Mouse (Mus musculus) frontal cortex, postnatal 25 days (tissue): ENCODE data around the gene Krtap7-1.

Experiments used
- DNase-seq, 2 experiments: peaks; one replicate each; pipeline ENCODE4 v3.0.0; 2022; ENCODE audit warnings: low spot score in 2 of 2

Gene Krtap7-1

DNA sequence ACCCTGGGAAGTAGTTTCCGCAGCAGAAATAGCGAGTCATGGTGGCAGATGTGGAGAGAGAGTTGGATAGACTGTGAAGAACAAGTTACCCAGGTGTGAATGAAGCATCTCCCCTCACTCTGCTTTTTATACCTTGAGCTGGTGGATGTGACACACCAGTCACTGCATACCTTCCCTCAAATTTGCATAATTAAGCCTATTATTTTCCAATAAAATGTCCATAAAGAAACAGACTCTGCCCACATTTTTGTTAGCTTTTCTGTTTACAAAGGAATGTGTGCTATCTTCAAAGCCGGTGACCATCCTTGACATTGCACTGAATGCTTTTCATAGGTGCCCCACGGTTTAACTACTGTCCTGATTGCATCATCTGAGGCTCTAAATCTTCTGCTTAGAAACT lies at the start of gene Krtap7-1:
TSS of gene Krtap7-1 (minus strand) at position 101 of the 400 bp plus-strand sequence.
- DNase-seq: no peak

DNA sequence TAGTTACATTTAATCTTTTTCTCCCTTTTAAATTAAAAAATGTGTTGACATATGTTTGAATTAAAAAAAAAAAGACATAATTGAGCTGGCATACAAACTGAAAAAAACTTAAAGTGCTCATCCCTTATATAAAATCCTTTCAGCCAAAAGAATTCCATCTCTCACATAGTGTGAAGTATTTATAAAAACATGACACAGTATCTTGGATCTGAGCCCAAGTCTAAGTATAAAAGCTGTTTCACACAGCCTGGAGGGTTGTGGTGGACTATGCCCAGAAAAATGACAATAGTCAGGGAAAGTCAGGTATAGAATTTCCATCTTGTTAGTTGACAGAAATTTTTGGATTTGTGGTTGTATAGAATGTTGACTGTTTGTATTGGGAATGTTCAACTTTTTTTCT lies 42.2 kb upstream of the Krtap7-1 start:
- no peak for DNase-seq

DNA sequence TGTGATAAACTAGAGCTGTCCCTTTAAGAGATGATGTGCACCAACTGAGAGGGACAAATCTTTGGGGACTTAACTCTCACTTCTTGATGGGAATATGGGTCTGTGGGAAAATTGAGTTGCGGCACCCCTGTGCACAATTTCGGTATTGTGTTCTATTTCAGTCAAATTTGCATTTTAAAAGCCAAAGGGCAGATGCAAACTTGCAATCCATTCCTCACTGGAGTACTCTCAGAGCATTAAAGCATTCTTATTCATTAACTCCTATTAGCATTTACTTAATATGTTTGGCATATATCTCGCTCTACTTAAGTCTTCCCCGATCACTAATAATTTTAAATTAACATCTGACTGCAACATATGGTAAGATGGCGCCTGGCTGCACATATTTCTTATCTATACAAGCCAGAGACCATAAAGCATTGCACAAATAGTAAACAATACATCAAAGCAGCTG lies 29.9 kb upstream of the Krtap7-1 start:
- no peak for DNase-seq

DNA sequence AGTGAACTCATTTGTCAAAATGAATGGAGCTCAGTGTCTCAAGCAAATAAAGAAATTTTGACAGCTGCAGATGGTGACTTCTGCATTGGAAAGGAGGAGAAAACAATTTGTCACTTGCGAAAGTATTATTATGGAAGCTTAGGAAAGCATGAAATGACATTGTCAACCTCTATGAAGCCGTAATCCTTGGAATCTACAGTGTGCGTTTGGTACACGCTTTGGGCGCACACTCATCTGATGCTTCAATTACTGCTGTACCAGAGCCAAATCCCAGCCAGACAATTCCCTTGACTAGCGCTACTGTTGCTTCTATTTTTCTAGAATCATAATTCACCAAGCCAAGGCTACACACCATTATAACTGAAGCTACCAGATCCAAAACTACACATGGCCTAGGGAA lies 29.2 kb upstream of the Krtap7-1 start:
- DNase-seq: no peak

DNA sequence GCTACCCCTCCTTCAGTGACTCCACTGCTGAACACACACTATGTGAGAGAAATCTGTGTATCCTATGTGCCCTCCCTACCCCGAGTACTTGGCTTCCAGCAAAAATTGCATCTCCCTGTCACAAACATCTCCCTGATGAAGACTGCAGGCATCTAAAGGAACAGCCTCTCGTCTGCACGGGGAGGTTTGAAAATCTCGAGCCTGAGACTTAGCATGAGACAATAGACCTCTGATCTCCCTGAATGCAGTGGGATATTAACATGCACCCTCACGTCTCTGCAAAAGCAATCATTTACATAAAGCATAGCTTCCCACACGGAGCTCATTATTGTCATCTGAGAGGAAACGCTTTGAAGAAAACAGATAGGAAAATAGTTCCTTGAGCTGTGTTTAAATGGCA lies 22.4 kb upstream of the Krtap7-1 start:
- no peak for DNase-seq

DNA sequence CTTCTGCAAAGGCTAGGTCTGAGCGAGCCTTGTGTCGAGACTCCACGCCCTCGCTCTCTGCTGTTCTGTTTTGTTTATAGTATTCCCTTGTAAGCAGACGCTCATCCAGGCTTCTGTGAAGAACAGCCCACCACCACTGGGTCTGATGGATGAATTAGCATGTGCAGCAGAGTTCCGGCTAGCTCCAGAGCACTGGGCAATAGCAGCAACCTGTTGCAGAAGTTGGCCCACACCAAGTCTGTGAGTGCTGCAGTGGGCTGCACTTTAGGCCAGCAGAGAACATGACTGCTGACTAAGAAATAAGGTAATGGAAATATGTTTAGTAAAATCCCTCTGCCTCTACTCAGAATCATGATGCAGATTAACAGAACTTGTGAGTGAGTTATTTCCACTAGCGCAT lies 21.7 kb upstream of the Krtap7-1 start:
- DNase-seq: no peak

DNA sequence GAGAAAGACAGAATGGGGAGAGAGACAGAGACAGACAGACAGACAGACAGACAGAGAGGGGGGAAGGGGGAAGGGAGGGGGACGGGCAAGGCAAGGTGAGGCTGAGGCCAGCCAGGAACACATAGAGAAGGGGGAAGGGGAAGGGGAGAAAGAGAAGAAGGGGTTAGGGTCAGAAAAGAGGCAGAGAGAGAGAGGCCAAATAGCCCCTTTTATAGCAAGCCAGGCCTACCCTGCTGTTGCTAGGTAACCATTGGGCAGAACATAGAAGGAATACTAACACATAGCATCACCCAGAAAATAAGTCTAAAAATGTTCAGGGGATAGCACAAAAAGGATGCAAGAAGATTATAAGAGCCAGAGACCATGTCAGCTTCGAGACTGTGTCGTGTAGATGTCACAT lies 20.3 kb upstream of the Krtap7-1 start:
- no peak for DNase-seq

DNA sequence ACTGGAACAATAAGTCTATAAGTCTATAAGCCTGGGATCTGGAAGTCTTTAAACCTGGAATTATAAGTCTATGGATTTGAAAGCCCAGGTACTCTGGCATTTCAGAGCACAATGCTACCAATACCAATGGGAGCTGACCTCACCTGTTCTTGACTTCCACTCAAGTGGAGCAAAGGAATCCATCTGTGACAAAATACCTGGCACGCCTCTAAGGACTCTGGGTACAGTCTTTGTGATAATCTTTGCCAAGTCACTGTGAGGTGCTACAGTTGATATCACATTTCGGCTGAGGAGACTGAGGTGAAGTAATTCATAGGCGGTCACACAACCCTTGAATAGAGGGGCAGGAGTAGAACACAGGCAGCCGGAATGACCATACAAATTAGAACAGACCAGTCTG lies 12.9 kb upstream of the Krtap7-1 start:
- DNase-seq: no peak

DNA sequence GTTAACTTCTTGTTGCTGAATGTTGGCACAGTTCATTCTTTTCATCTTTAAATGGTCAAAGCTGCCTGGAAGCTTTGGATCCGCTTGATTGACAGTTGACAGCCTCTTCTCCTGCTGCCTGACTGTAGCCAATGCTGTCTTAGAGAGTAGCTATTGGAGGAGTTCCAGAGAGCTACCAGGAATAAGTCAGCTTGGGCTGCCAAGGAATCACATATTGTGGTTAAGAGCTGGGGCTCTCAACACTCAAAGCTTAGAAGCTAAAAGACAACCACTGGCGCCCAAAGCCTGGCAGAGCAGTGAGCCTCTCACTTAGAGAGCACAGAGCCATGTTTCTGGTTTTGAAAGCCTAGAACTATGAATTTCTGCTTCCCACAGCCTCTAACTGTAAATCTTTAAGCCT lies 12.4 kb upstream of the Krtap7-1 start:
- no peak for DNase-seq

DNA sequence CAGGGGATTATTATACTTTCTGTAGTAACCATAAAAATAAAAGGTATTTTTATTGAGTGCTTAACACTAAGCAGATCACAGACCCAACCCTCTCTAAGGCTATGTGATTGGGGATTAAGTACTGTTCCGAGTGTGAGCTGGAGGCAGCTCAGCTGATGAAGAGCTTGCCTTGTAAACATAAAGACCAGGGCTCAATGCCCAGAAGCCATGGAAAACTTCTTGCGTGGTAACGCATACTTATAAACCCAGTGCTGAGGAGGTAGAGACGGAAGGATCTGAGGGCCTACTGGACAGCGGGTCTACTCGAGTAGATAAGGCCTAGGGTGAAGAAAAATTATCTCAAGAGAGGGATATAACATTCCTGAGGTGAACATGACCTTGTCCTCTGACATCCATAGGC lies 12.0 kb upstream of the Krtap7-1 start:
- DNase-seq: no peak

DNA sequence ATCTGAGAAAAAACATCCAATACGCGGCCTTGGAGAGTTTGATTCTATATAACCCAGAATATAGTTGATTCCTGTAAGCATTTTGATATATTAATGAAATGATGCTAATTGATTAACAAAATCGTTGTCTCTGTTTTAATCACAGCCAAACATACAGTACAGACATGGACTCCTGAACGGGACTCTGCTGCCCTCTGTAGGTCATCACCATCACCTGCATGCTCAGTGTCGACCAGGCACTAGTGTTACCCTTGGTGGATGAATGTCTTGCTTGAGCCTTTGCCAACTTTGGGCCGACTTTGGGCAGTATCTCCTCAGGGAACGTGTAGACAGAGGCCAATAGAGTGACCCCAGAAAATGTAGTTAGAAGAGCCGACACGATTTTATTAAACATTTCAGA lies 9.5 kb upstream of the Krtap7-1 start:
- DNase-seq: peak; percentile 14 to 23

DNA sequence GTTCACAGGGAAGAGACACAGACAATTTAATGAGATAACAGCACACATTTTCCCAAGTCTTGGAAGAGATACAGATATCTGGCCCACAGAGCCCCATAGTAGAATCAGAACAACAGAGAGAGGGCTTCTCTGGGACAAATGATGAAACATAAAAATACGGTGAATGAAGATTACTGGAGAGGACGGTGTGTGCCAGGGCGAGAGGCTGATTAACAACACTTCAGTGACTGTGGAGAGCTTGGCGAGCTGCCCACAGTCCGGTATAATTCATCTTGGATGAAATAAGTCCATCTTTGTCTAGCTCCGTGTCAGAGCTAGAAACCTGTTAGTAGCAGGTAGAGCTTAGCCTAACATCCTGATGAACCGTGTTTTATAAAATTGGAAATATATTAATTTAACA lies 5.3 kb upstream of the Krtap7-1 start:
- DNase-seq: no peak

DNA sequence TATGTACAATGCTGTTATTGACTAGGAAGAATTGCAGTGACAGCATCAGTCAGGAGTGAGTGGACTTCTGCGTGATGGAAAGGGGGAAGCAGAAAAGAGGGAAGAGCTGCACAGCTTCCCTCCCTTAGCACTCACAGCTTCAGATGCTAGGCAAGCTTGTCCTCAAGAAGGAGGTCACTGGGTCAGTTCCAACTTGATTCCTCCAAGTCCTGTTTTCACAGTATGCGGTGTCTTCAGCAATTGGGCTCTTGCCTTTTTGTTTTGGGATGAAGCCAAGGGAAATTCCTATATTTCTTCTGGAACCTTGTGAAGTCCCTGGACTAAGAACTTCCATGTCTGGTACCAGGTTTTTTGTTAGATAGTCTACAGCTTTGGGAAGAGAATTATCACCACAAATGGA lies 4.6 kb downstream of the Krtap7-1 start:
- no peak for DNase-seq

DNA sequence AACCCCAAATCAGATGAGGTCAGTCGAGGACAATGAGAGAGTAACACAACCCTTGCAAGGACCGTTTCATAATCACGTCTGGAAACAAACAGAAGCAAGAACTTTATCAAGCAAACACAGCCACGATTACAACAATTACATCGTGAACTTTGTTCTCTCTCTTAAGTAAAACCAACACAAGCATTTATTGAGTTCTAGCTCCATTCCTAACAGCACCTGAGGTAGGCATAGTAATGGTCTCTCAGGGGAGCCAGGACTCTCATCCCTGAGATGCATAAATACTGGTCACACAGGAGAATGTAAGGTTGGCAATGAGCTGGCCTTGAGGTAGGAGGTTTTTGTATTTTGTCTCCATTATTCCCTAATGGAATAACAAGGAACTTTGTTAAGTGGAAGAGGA lies 6.3 kb downstream of the Krtap7-1 start:
- DNase-seq: no peak

DNA sequence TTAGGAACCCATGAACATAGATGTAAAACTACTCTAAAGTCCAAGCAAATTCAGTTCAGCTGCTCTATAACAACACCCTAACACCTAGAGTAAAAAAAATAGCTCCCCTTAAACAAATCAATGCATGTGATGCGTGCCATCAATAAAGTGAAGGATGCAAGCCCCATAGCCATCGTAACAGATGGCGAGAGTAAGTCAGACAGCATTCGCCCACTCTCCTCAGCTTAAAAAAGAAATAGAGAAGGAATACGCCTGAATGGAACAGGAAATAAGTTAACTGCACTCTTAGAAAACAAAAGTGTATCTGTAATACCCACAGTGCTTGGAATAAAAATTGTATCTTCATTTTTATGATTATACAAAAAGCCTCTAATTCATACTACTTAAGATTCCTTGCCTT lies 11.1 kb downstream of the Krtap7-1 start:
- DNase-seq: no peak

DNA sequence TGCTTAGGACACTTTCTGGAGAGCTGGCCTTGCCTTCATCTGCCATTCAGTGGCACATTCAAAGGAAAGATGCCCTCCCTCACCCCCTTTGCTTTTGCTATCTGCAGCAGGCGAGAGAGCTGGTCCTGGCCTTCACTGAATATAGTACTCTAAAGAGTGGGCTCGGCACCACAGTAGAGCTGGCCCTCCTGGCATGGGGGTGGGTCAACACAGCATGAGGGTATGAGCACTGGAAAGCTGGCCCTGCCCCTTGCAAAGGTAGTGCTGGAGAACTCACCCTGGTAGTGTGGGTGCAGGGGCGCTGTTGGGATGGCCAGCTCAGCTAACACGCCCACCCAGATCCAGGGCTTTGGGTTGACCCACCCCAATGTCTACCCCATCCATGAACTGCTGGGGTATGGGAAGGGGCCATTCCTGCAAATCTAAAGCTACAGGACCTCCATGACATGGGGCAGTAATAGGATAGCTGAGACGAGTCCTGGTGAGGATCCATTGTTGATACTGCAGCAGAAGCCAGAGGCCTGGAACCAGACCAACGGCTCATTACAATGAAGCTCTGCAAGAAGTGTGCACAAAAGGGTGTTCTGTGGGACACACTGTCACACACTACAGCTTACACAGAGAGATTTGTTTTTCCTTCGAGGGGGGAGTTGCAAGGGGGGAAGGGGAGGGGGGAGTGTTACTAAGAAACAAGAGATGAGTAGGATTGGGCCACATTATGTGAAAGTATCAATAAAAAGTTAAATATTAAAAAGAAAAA lies 12.5 kb downstream of the Krtap7-1 start:
- DNase-seq: no peak

DNA sequence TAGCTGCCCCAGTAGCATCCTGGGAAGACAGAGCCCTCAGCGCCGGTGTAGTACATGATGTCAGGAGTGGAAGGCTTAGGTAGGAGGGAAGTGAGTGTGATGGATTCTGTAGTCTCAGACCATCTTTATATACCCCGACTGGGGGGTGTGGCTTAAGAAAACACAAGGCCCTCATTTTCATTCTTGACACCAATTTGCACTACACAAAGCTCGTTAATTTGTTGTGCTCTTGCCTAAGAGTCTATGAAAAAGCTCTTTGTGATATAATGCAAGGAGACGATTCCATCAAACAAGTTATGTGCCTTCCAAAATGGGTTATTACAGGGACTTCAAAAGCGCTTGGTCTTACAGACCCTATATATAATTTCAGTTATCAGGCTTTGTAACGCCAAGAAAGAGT lies 20.3 kb downstream of the Krtap7-1 start, which contains the start of gene Krtap8-1:
TSS of gene Krtap8-1 (minus strand) at position 101 of the 400 bp plus-strand sequence.
- no peak for DNase-seq

DNA sequence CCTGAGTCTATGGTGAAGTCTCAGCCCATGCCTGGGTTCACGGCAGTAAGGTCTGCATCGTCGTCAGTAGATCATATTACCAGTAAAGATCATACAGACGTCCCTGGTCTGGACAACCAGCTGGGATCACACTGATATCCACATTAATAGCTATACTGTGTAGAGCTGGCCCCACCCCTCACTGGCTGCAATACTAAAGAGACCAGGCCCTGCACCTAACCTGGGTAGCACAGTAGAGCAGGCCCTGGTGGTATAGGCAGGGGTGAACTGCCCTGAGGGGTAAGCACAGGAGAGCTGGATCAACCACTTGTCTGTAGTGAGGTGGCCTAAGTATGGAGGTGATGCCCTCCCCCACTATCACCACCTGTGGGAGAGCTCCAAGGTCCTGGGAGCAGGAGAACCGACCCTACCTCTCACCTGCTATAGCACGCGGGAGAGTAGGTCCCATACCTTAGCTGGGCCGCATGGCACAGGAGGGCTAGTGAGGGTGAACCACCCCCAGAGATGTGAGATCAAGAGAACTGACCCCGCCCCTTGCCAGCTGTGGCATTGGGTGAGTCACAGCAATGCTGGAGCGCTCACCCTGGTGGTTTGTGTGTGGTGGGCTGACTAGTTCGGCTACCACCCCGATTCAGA lies 30.3 kb downstream of the Krtap7-1 start:
- DNase-seq: no peak

DNA sequence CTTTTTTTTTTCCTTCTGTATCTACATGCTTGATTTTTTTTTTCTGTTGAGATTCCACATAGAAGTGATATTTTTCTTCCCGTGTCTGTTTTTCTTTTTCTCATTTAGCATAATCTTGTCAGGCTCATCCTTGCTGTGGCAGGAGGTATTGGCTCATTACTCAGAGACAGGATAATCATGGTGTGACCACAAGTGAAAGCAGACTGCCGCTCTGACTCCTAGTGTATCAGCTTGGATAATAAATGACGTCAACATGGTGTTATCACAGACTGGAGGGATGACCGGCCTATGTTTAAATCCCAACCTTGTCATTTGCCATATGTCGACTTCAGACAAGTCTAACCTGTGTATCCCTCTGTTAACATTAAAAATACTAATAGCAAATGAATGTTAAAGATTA lies 46.9 kb downstream of the Krtap7-1 start:
- DNase-seq: no peak
